Mouse (Mus musculus): ENCODE data around the gene Gm49711. TPM values are rescaled to one million over a fixed set of nuclear protein-coding genes. Genes with fewer than 3 reads are reported as not detected.

Gene Gm49711
- polyA plus RNA-seq, 1 experiment from 2014 or later, result 0.35 TPM

DNA sequence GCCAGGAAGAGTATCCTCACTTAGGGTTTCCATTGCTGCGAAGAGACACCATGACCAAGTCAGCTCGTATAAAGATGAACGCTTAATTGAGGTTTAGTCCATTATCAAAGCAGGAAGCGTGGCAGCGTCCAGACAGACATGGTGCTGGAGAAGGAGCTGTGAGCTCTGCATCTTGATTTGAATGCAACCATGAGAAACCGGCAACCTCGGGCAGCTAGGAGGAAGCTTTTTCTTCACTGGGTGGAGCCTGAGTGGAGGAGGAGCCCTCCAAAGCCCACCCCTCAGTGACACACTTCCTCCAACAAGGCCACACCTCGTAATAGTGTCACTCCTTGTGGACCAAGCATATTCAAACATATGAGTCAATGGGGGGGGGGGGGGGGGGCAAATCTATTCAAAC lies 71.7 kb downstream of the Gm49711 start:
- Histone ChIP-seq H3K4me3 (no peak overlapping the region), H3K27ac (no peak overlapping the region), H3K9ac (no peak overlapping the region), H3K9me3 (no peaks in the 10 kb centered on the region), H3K27me3 (no peaks in the 10 kb centered on the region), H3K4me2 (replicated peaks) (no peak overlapping the region), H3K36me3 (no peaks in the 10 kb centered on the region), H3K4me1 (no peaks in the 10 kb centered on the region)
- WGBS, result 85% methylated on average over 8 of the region's 8 CpGs
- ATAC-seq (ENCODE audit: insufficient number of reproducible peaks, insufficient read depth, low FRiP score, low TSS enrichment), result no peak

DNA sequence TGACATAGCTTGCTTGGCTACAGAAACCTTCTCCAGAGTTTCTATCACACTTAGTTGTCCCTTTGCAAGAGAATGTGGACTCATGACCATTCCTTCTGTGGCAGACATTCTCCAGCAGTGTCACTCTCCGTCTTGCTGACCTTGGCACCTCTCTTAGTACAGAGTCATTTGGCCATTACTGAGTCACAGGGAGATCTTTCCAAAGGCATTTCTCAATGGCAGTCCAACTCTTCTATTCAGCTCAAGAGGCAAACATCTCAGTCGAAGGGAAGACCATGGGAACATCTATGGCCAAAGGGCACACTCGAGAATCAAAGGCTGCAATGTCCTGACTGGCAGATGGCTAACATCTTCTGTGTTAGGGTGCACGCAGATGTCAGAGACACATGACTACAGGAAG lies 74.4 kb downstream of the Gm49711 start:
- Histone ChIP-seq H3K27ac (no peak overlapping the region), H3K36me3 (no peaks in the 10 kb centered on the region), H3K9me3 (no peaks in the 10 kb centered on the region), H3K4me1 (no peaks in the 10 kb centered on the region), H3K27me3 (no peaks in the 10 kb centered on the region), H3K4me3 (no peak overlapping the region), H3K9ac (no peak overlapping the region), H3K4me2 (replicated peaks) (no peak overlapping the region)
- WGBS, result 84% methylated on average over 4 of the region's 4 CpGs
- no peak for ATAC-seq (ENCODE audit: insufficient number of reproducible peaks, insufficient read depth, low FRiP score, low TSS enrichment)

DNA sequence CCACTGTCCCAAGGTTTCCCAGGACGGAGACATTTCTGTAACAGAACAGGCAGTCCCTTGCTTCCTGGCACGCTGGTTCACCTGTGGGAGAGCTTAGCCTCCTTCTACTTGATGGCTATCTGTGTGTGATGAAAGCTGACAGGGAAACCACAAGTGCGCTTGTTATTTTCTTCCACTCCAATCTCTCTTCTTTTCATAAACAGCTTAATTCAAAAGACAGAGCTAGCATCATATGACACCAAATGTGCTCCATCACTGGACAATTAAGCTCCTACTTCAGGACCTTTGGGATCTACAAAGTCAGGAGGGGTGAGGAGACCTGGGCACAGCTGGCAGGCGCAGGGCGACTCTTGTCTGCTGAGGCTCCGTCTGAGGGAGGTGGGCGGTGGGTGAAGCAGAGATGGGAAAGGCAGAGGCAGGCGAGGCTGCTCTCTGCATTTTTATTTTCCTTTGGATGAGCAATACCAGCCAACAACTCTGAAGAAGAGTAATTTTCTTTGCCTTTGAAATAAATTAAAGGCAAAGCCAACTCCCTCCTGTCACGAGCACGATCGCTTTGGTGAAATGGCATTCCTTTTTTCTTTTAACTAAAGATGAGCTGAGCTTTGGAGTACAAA lies 76.1 kb downstream of the Gm49711 start:
- no peaks in the 10 kb centered on the region for H3K9me3 ChIP-seq
- no peaks in the 10 kb centered on the region for H3K27me3 ChIP-seq
- H3K27ac ChIP-seq, result no peak overlapping the region
- ATAC-seq (ENCODE audit: insufficient number of reproducible peaks, insufficient read depth, low FRiP score, low TSS enrichment), result no peak
- WGBS, result 79% methylated on average over 11 of the region's 11 CpGs
- no peak overlapping the region for H3K4me2 ChIP-seq (replicated peaks)
- H3K4me3 ChIP-seq, result no peak overlapping the region
- H3K9ac ChIP-seq, result no peak overlapping the region
- no peaks in the 10 kb centered on the region for H3K4me1 ChIP-seq
- no peaks in the 10 kb centered on the region for H3K36me3 ChIP-seq

DNA sequence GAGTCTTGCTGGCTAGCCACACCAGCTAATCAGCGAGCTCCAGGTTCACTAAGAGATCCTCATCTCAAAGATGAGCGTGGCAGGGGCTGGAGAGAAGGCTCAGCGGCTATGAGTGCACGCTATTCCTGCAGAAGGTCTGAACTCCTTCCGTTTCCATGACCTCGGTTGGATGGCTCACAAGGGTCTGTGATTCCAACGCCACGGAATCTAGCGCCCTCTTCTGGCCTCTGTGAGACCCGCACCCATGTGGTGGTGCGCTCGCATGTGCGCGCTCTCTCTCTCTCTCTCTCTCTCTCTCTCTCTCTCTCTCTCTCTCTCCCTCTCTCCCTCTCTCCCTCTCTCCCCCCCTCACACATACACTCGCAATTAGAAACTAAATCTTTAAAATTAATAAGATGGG lies 78.2 kb downstream of the Gm49711 start:
- Histone ChIP-seq H3K4me2 (replicated peaks) (no peak overlapping the region), H3K27ac (no peak overlapping the region), H3K4me3 (no peak overlapping the region), H3K27me3 (no peaks in the 10 kb centered on the region), H3K36me3 (no peaks in the 10 kb centered on the region), H3K4me1 (peaks cover 8% of the 10 kb centered on the region; the same call in 1 of the 2 replicates), H3K9me3 (no peaks in the 10 kb centered on the region), H3K9ac (no peak overlapping the region)
- WGBS, result 91% methylated on average over 15 of the region's 15 CpGs
- ATAC-seq (ENCODE audit: insufficient number of reproducible peaks, insufficient read depth, low FRiP score, low TSS enrichment), result no peak

- peaks cover 8% of the 10 kb centered on the region; the same call in 1 of the 2 replicates for H3K4me1 ChIP-seq
- WGBS, result 43% methylated on average over 15 of the region's 15 CpGs
- H3K9ac ChIP-seq, result no peak overlapping the region
- H3K27me3 ChIP-seq, result no peaks in the 10 kb centered on the region
- H3K36me3 ChIP-seq, result no peaks in the 10 kb centered on the region
- peak overlapping the region; percentile 73 for H3K27ac ChIP-seq
- H3K4me2 ChIP-seq (replicated peaks), result no peak overlapping the region
- H3K9me3 ChIP-seq, result no peaks in the 10 kb centered on the region
- H3K4me3 ChIP-seq, result no peak overlapping the region
- ATAC-seq (ENCODE audit: insufficient number of reproducible peaks, insufficient read depth, low FRiP score, low TSS enrichment), result no peak
These were observed 81.5 kb downstream of the Gm49711 start for GRCm38 (mm10) chr16:92139386-92140261.

GRCm38 (mm10) chr16:92140328-92140727 lies 82.2 kb downstream of the Gm49711 start:
- H3K4me1 ChIP-seq, result peaks cover 8% of the 10 kb centered on the region; the same call in 1 of the 2 replicates
- H3K9me3 ChIP-seq, result no peaks in the 10 kb centered on the region
- no peaks in the 10 kb centered on the region for H3K36me3 ChIP-seq
- no peak overlapping the region for H3K4me2 ChIP-seq (replicated peaks)
- H3K4me3 ChIP-seq, result no peak overlapping the region
- H3K27ac ChIP-seq, result 0 out of 2 replicates have a peak overlapping the region, but pooled peaks have one; percentile 73
- no peak for ATAC-seq (ENCODE audit: insufficient number of reproducible peaks, insufficient read depth, low FRiP score, low TSS enrichment)
- H3K27me3 ChIP-seq, result no peaks in the 10 kb centered on the region
- WGBS, result 56% methylated on average over 9 of the region's 9 CpGs
- H3K9ac ChIP-seq, result no peak overlapping the region

DNA sequence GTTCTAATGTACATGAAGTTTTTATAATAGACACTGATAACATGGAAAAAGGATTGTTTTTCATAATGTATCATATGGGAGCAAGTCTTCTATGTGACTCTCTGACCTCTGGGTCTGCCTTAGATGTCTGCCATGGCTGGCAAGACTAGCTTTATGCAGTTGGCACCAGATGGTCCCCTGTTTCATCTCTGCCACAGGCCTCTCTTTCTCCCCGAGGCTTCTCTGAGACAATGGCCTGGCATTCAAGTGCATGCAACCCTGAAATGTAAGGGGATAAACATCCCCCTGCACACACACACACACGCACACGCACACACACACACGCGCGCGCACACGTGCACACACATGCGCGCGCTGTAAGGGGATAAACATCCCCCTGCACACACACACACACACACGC lies 82.9 kb downstream of the Gm49711 start:
- H3K4me2 ChIP-seq (replicated peaks), result no peak overlapping the region
- H3K27me3 ChIP-seq, result no peaks in the 10 kb centered on the region
- ATAC-seq (ENCODE audit: insufficient number of reproducible peaks, insufficient read depth, low FRiP score, low TSS enrichment), result no peak
- 93% methylated on average over 12 of the region's 12 CpGs for WGBS
- no peak overlapping the region for H3K9ac ChIP-seq
- H3K4me1 ChIP-seq, result peaks cover 8% of the 10 kb centered on the region; the same call in 1 of the 2 replicates
- no peaks in the 10 kb centered on the region for H3K36me3 ChIP-seq
- H3K4me3 ChIP-seq, result no peak overlapping the region
- no peaks in the 10 kb centered on the region for H3K9me3 ChIP-seq
- no peak overlapping the region for H3K27ac ChIP-seq

- H3K36me3 ChIP-seq, result no peaks in the 10 kb centered on the region
- no peak overlapping the region for H3K4me3 ChIP-seq
- H3K9ac ChIP-seq, result no peak overlapping the region
- H3K27me3 ChIP-seq, result no peaks in the 10 kb centered on the region
- H3K9me3 ChIP-seq, result no peaks in the 10 kb centered on the region
- H3K4me1 ChIP-seq, result peaks cover 8% of the 10 kb centered on the region; the same call in 1 of the 2 replicates
- WGBS, result 67% methylated on average over 9 of the region's 9 CpGs
- no peak for ATAC-seq (ENCODE audit: insufficient number of reproducible peaks, insufficient read depth, low FRiP score, low TSS enrichment)
- H3K4me2 ChIP-seq (replicated peaks), result no peak overlapping the region
- H3K27ac ChIP-seq, result no peak overlapping the region
These were observed 84.4 kb downstream of the Gm49711 start for GRCm38 (mm10) chr16:92142426-92143012.

GRCm38 (mm10) chr16:92147631-92148366 lies 89.7 kb downstream of the Gm49711 start:
- Histone ChIP-seq H3K9ac (no peak overlapping the region), H3K9me3 (no peaks in the 10 kb centered on the region), H3K36me3 (no peaks in the 10 kb centered on the region), H3K27me3 (no peaks in the 10 kb centered on the region), H3K4me2 (replicated peaks) (no peak overlapping the region), H3K27ac (no peak overlapping the region), H3K4me3 (no peak overlapping the region), H3K4me1 (peaks cover 3% of the 10 kb centered on the region; the same call in 1 of the 2 replicates)
- ATAC-seq (ENCODE audit: insufficient number of reproducible peaks, insufficient read depth, low FRiP score, low TSS enrichment), result no peak
- WGBS, result 81% methylated on average over 12 of the region's 12 CpGs

DNA sequence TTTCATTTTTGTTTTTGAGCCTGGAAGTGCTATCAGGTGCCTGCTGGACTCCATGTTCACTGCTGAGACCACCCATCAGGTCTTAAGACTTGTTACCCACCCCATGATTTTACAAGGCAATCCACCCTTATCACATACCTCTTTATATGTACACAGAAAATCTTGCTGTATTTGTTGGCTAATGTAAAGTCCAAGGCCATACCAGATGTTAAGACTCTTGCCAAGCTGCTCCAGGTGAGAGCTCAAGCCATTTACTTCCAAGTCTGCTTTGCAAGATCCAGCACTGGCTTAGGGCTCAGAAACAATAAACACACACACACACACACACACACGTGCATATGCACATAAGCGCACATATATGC lies 90.2 kb downstream of the Gm49711 start:
- Histone ChIP-seq H3K36me3 (no peaks in the 10 kb centered on the region), H3K4me1 (peaks cover 3% of the 10 kb centered on the region; the same call in 1 of the 2 replicates), H3K27ac (no peak overlapping the region), H3K4me3 (no peak overlapping the region), H3K9me3 (no peaks in the 10 kb centered on the region), H3K27me3 (no peaks in the 10 kb centered on the region), H3K4me2 (replicated peaks) (no peak overlapping the region), H3K9ac (no peak overlapping the region)
- no peak for ATAC-seq (ENCODE audit: insufficient number of reproducible peaks, insufficient read depth, low FRiP score, low TSS enrichment)
- WGBS, result 89% methylated on average over 2 of the region's 2 CpGs

DNA sequence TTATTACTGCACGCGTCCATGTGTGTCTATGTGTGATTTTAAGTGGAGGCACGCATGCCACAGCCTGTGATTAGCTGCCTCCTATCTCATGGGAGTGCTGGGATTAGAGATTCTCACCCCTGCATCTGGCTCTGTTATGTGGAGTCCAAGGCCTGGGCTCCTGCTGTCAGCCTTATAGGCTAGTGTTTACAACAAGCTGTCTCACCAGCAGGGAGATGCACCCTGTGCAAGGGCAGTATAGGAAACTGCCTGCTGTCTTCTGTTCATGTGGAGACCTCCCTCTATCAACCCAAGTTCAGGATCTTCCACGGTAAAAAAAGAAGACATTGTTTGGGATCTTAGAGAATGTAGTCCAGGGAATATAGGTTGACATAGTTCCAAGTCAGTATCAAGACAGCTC lies 92.9 kb downstream of the Gm49711 start:
- WGBS, result 75% methylated on average over 4 of the region's 4 CpGs
- ATAC-seq (ENCODE audit: insufficient number of reproducible peaks, insufficient read depth, low FRiP score, low TSS enrichment), result no peak

More for the DNA sequence above, 92.9 kb downstream of the Gm49711 start:
- Histone ChIP-seq H3K27ac (no peak overlapping the region), H3K9ac (no peak overlapping the region), H3K27me3 (no peaks in the 10 kb centered on the region), H3K4me1 (peaks cover 3% of the 10 kb centered on the region; the same call in 1 of the 2 replicates), H3K4me3 (no peak overlapping the region), H3K36me3 (no peaks in the 10 kb centered on the region), H3K9me3 (no peaks in the 10 kb centered on the region), H3K4me2 (replicated peaks) (no peak overlapping the region)

Measured in embryonic facial prominence, embryonic 12.5 days (tissue).